Mouse (Mus musculus): ENCODE measurements around the gene Wdsub1. TPM values are rescaled to one million over a fixed set of nuclear protein-coding genes. Genes with fewer than 3 reads are reported as not detected.

The Wdsub1 gene
- polyA plus RNA-seq, 1 experiment from 2014 or later = 35.1 TPM

GRCm38 (mm10) chr2:59821044-59821443, 61.3 kb downstream of the Wdsub1 start:
- Histone ChIP-seq H3K27ac (ENCODE audit: low read depth) (no peak overlapping the region), H3K4me3 (ENCODE audit: low read depth, low read length) (no peak overlapping the region), H3K4me1 (ENCODE audit: insufficient read depth) (no peaks in the 10 kb centered on the region), H3K9ac (no peak overlapping the region), H3K36me3 (ENCODE audit: insufficient read depth) (peaks cover 44% of the 10 kb centered on the region), H3K9me3 (ENCODE audit: low read depth, low read length) (no peaks in the 10 kb centered on the region), H3K27me3 (ENCODE audit: insufficient read depth, low read length) (no peaks in the 10 kb centered on the region), H3K4me2 (no peak overlapping the region)
- no peak for DNase-seq
- ATAC-seq (ENCODE audit: insufficient read depth) = no peak
- TF ChIP-seq CTCF (IDR thresholded peaks at IDR 0.05; ENCODE audit: low read depth) = no peak
- 65% methylated on average over 2 of the region's 2 CpGs for whole genome bisulfite sequencing

DNA sequence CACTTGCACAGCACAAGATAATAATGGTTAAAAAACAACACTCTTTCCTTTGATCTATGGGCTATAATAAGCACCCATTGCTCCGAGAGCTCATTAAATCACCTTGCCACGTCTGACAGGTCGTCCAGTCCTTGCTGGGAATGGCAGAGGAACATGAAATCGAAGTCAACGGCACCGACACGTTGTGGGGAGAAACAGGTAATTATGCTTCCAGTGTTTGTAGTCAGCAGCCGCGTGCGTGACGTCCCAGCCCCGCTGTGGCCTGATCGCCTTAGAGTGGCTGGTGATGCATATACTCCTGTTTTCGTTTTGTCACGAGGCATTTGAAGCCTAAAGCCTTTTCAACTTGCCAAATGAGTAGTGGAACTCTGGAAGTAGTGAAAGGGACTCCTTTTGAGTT, 62.3 kb downstream of the Wdsub1 start:
- Histone ChIP-seq H3K4me2 (no peak overlapping the region), H3K36me3 (ENCODE audit: insufficient read depth) (peaks cover 49% of the 10 kb centered on the region), H3K9ac (no peak overlapping the region), H3K9me3 (ENCODE audit: low read depth, low read length) (no peaks in the 10 kb centered on the region), H3K4me1 (ENCODE audit: insufficient read depth) (no peaks in the 10 kb centered on the region), H3K27me3 (ENCODE audit: insufficient read depth, low read length) (no peaks in the 10 kb centered on the region), H3K27ac (ENCODE audit: low read depth) (no peak overlapping the region), H3K4me3 (ENCODE audit: low read depth, low read length) (no peak overlapping the region)
- no peak for TF ChIP-seq CTCF (IDR thresholded peaks at IDR 0.05; ENCODE audit: low read depth)
- no peak for ATAC-seq (ENCODE audit: insufficient read depth)
- no peak for DNase-seq
- 84% methylated on average over 15 of the region's 15 CpGs for WGBS

DNA sequence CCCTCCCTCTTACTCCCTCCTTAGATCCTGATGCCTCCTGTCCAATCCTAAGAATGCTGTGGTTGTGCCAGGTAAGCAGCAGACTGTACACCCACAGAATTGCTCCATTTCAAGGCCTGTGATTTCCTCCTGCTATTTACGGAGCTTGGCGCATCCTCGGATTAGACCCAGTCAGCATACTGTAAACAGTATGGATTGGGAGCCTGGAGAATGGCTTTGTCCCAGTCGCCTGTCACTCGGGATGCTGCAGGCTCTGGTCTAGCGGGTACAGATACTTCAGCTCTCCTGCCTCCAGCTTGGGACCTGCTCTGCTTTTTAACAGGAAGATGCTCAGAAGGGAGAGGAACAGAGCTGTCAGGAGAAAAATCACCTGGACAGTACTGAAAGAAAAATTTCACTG, 63.0 kb downstream of the Wdsub1 start:
- Histone ChIP-seq H3K27me3 (ENCODE audit: insufficient read depth, low read length) (no peaks in the 10 kb centered on the region), H3K4me1 (ENCODE audit: insufficient read depth) (no peaks in the 10 kb centered on the region), H3K4me2 (no peak overlapping the region), H3K36me3 (ENCODE audit: insufficient read depth) (peaks cover 48% of the 10 kb centered on the region), H3K9me3 (ENCODE audit: low read depth, low read length) (no peaks in the 10 kb centered on the region), H3K4me3 (ENCODE audit: low read depth, low read length) (no peak overlapping the region), H3K27ac (ENCODE audit: low read depth) (no peak overlapping the region), H3K9ac (no peak overlapping the region)
- TF ChIP-seq CTCF (IDR thresholded peaks at IDR 0.05; ENCODE audit: low read depth) = no peak
- ATAC-seq (ENCODE audit: insufficient read depth) (no peak), DNase-seq (no peak)
- 81% methylated on average over 6 of the region's 6 CpGs for WGBS

- DNase-seq = no peak
- ATAC-seq (ENCODE audit: insufficient read depth) = no peak
- Histone ChIP-seq H3K4me1 (ENCODE audit: insufficient read depth) (no peaks in the 10 kb centered on the region), H3K9ac (no peak overlapping the region), H3K4me2 (no peak overlapping the region), H3K9me3 (ENCODE audit: low read depth, low read length) (no peaks in the 10 kb centered on the region), H3K4me3 (ENCODE audit: low read depth, low read length) (no peak overlapping the region), H3K27me3 (ENCODE audit: insufficient read depth, low read length) (no peaks in the 10 kb centered on the region), H3K36me3 (ENCODE audit: insufficient read depth) (peaks cover 45% of the 10 kb centered on the region), H3K27ac (ENCODE audit: low read depth) (no peak overlapping the region)
- TF ChIP-seq CTCF (IDR thresholded peaks at IDR 0.05; ENCODE audit: low read depth) = no peak
- WGBS = 95% methylated on average over 15 of the region's 15 CpGs
Measured at GRCm38 (mm10) chr2:59818663-59819062, 63.7 kb downstream of the Wdsub1 start.

DNA sequence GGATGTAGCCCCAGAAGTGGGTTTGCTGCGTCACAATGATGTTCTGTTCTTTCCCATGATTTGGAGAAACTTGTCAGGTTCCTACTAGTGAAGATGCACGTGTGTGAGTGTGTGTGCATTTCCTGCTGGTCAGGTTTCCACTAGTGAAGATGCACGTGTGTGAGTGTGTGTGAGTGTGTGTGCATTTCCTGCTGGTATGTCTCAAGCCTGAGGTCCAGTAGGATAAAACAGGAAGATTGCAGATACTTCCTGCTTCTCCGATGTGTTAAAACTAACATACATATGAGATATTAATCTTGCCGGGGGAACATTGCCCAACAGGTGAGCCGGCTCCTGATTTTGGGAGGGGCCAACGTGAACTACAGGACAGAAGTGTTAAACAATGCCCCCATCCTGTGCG, 67.4 kb downstream of the Wdsub1 start:
- TF ChIP-seq CTCF (IDR thresholded peaks at IDR 0.05; ENCODE audit: low read depth) = no peak
- Histone ChIP-seq H3K9ac (no peak overlapping the region), H3K4me2 (no peak overlapping the region), H3K27me3 (ENCODE audit: insufficient read depth, low read length) (no peaks in the 10 kb centered on the region), H3K36me3 (ENCODE audit: insufficient read depth) (peaks cover 54% of the 10 kb centered on the region), H3K9me3 (ENCODE audit: low read depth, low read length) (no peaks in the 10 kb centered on the region), H3K4me1 (ENCODE audit: insufficient read depth) (no peaks in the 10 kb centered on the region), H3K27ac (ENCODE audit: low read depth) (no peak overlapping the region), H3K4me3 (ENCODE audit: low read depth, low read length) (no peak overlapping the region)
- ATAC-seq (ENCODE audit: insufficient read depth) (no peak), DNase-seq (no peak)
- 67% methylated on average over 8 of the region's 8 CpGs for WGBS

- no peak for TF ChIP-seq CTCF (IDR thresholded peaks at IDR 0.05; ENCODE audit: low read depth)
- Histone ChIP-seq H3K36me3 (ENCODE audit: insufficient read depth) (peaks cover 46% of the 10 kb centered on the region), H3K9ac (no peak overlapping the region), H3K4me2 (no peak overlapping the region), H3K27me3 (ENCODE audit: insufficient read depth, low read length) (no peaks in the 10 kb centered on the region), H3K27ac (ENCODE audit: low read depth) (no peak overlapping the region), H3K9me3 (ENCODE audit: low read depth, low read length) (no peaks in the 10 kb centered on the region), H3K4me3 (ENCODE audit: low read depth, low read length) (no peak overlapping the region), H3K4me1 (ENCODE audit: insufficient read depth) (no peaks in the 10 kb centered on the region)
- ATAC-seq (ENCODE audit: insufficient read depth) (no peak), DNase-seq (no peak)
- WGBS = 83% methylated on average over 13 of the region's 13 CpGs
Measured at GRCm38 (mm10) chr2:59813457-59813856, 68.9 kb downstream of the Wdsub1 start.

DNA sequence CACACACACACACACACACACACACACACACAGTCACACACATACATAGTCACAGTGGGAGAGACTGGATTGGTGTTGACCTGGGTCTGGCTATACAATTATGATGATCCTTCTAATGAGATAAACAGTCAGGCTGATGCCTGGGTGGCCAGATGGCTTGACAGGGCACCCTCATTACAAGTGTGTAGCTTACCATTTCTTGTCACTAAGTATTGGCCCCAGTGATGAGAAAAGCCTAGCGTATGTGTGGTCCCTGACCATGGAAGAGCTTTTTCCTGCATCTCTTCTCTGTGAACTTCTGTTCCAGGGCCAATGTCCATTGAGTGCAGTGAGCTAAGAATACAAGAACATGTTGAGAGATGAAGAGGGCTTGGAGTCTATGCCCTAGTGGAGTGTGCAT, 69.8 kb downstream of the Wdsub1 start:
- H3K36me3 ChIP-seq (ENCODE audit: insufficient read depth) = peaks cover 46% of the 10 kb centered on the region
- no peak for TF ChIP-seq CTCF (IDR thresholded peaks at IDR 0.05; ENCODE audit: low read depth)
- DNase-seq = no peak

GRCm38 (mm10) chr2:59811247-59811646, 71.1 kb downstream of the Wdsub1 start:
- H3K9ac ChIP-seq = no peak overlapping the region
- H3K4me1 ChIP-seq (ENCODE audit: insufficient read depth) = no peaks in the 10 kb centered on the region
- H3K4me3 ChIP-seq (ENCODE audit: low read depth, low read length) = no peak overlapping the region
- ATAC-seq (ENCODE audit: insufficient read depth) = no peak
- no peaks in the 10 kb centered on the region for H3K27me3 ChIP-seq (ENCODE audit: insufficient read depth, low read length)
- H3K4me2 ChIP-seq = no peak overlapping the region
- 38% methylated on average over 1 of the region's 1 CpGs for WGBS
- no peak for TF ChIP-seq CTCF (IDR thresholded peaks at IDR 0.05; ENCODE audit: low read depth)
- no peak overlapping the region for H3K27ac ChIP-seq (ENCODE audit: low read depth)
- no peaks in the 10 kb centered on the region for H3K9me3 ChIP-seq (ENCODE audit: low read depth, low read length)
- H3K36me3 ChIP-seq (ENCODE audit: insufficient read depth) = peaks cover 51% of the 10 kb centered on the region
- DNase-seq = no peak

More for the DNA sequence above, 69.8 kb downstream of the Wdsub1 start:
- H3K4me2 ChIP-seq = no peak overlapping the region
- H3K4me3 ChIP-seq (ENCODE audit: low read depth, low read length) = no peak overlapping the region
- no peaks in the 10 kb centered on the region for H3K27me3 ChIP-seq (ENCODE audit: insufficient read depth, low read length)
- WGBS = 94% methylated on average over 1 of the region's 1 CpGs
- H3K4me1 ChIP-seq (ENCODE audit: insufficient read depth) = no peaks in the 10 kb centered on the region
- no peaks in the 10 kb centered on the region for H3K9me3 ChIP-seq (ENCODE audit: low read depth, low read length)
- H3K9ac ChIP-seq = no peak overlapping the region
- ATAC-seq (ENCODE audit: insufficient read depth) = no peak
- no peak overlapping the region for H3K27ac ChIP-seq (ENCODE audit: low read depth)
